9 mouse cellular contexts compared by ENCODE assay signal in genomic region chr10:64118833-64119232, GRCm38 (mm10). TPM values are rescaled to one million over a fixed set of nuclear protein-coding genes. Genes with fewer than 3 reads are reported as not detected.
"Had no signal": no experiment of that assay in that cellular context is flagged by ENCODE, and none has a peak within 500 bp of the region (broad histone marks: within the 10 kb centered on the region; RNA-seq: fewer than 3 reads in every experiment).

No protein-coding gene starts in this region.

- H3K27me3 ChIP-seq: limb, embryonic 13.5 days; midbrain, embryonic 13.5 days had no signal

- H3K4me3 ChIP-seq: limb, embryonic 13.5 days; midbrain, embryonic 13.5 days had no signal

- H3K27ac ChIP-seq: limb, embryonic 13.5 days; liver, embryonic 14.5 days; midbrain, embryonic 13.5 days; stomach, postnatal 0 days had no signal

- H3K9me3 ChIP-seq: limb, embryonic 13.5 days; midbrain, embryonic 13.5 days had no signal

- DNase-seq: kidney, postnatal 14 days; lung, adult 18-20 months; right cerebral cortex, postnatal 25 days; thymus, postnatal 4 days had no signal

- H3K36me3 ChIP-seq: limb, embryonic 13.5 days; midbrain, embryonic 13.5 days had no signal

- H3K4me1 ChIP-seq: limb, embryonic 13.5 days; midbrain, embryonic 13.5 days had no signal

RNA-seq across cellular contexts. Expression of gene Lrrtm3, which starts 28.8 kb away (rescaled TPM):
- total RNA-seq: liver, adult 2 months had no signal
- polyA plus RNA-seq: liver, adult 2 months had no signal
